Mouse (Mus musculus) hindbrain, embryonic 16.5 days (tissue): ENCODE measurements around the gene Gabpb2. TPM values are rescaled to one million over a fixed set of nuclear protein-coding genes. Genes with fewer than 3 reads are reported as not detected.

Experiments used
- ATAC-seq: fragments of 200-750 bp; cut with Nextera tagmentation; 2 replicates; pipeline ENCODE4 v1.8.0; 2017; ENCODE audit warnings: moderate TSS enrichment, moderate library complexity
- H3K27ac ChIP-seq: fragments of 300-500 bp; sonication (generic); 2 replicates; pipeline ENCODE4 v1.5.1; 2014; ENCODE audit warnings: low read depth, mild to moderate bottlenecking, control low read depth, low read length, moderate library complexity
- H3K27me3 ChIP-seq: fragments of 300-500 bp; sonication (generic); replicated peaks from 2 replicates; pipeline ENCODE4 v1.6.1; 2014; ENCODE audit warnings: low read length; ENCODE audit not compliant: control insufficient read depth, insufficient read depth
- H3K36me3 ChIP-seq: fragments of 300-500 bp; sonication (generic); 2 replicates; pipeline ENCODE4 v1.6.1; 2014; ENCODE audit warnings: mild to moderate bottlenecking, low read length, moderate library complexity, mixed read lengths; ENCODE audit not compliant: control insufficient read depth, insufficient read depth
- H3K4me1 ChIP-seq: fragments of 300-500 bp; sonication (generic); 2 replicates; pipeline ENCODE4 v1.6.1; 2014; ENCODE audit warnings: low read depth, low read length; ENCODE audit not compliant: control insufficient read depth, insufficient read depth
- H3K4me2 ChIP-seq: fragments of 300-500 bp; sonication (generic); 2 replicates; pipeline ENCODE4 v1.6.1; 2014; ENCODE audit warnings: mild to moderate bottlenecking, low read length, control low read depth, moderate library complexity
- H3K4me3 ChIP-seq: fragments of 300-500 bp; sonication (generic); 2 replicates; pipeline ENCODE4 v1.5.1; 2014; ENCODE audit warnings: mild to moderate bottlenecking, low read length, control low read depth, moderate library complexity
- H3K9ac ChIP-seq: fragments of 300-500 bp; sonication (generic); 2 replicates; pipeline ENCODE4 v1.6.1; 2014; ENCODE audit warnings: low read depth, mild to moderate bottlenecking, control low read depth, low read length, moderate library complexity
- H3K9me3 ChIP-seq: fragments of 300-500 bp; sonication (generic); 2 replicates; pipeline ENCODE4 v1.6.1; 2014; ENCODE audit warnings: mild to moderate bottlenecking, low read length, moderate library complexity; ENCODE audit not compliant: control insufficient read depth
- WGBS: fragments of 180-500 bp; shearing (Covaris S2); extraction: QIAGEN DNeasy Blood & Tissue Kit; methylation state at CpG from one replicate; pipeline ENCODE4 v1.1.7; 2014; 5-methylcytosine and 5-hydroxymethylcytosine counted together
- polyA plus RNA-seq: library from polyadenylated mRNA; unstranded; fragments of >200 nt; fragmentation: Nextera tagmentation; extraction: Ambion mirVana; gene quantifications from 2 replicates; pipeline ENCODE4 v1.2.1, GENCODE M21; 2015

Gene Gabpb2
- polyA plus RNA-seq, 1 experiment from 2014 or later, result 2.4 TPM

- no peaks in the 10 kb centered on the region for H3K27me3 ChIP-seq
- no peaks in the 10 kb centered on the region for H3K9me3 ChIP-seq
- H3K27ac ChIP-seq, result peak overlapping the region; percentile 82
- peak overlapping the region; percentile 86 for H3K9ac ChIP-seq
- peak overlapping the region; percentile 77 for H3K4me2 ChIP-seq
- peak overlapping the region; percentile 82 for H3K4me3 ChIP-seq
- H3K36me3 ChIP-seq, result peaks cover 13% of the 10 kb centered on the region
- WGBS, result under 1% methylated on average over 29 of the region's 30 CpGs
- H3K4me1 ChIP-seq, result peaks cover 36% of the 10 kb centered on the region
- ATAC-seq, result peak; percentile 6; the same call in 1 of the 2 replicates
These were observed 56.6 kb downstream of the Gabpb2 start for GRCm38 (mm10) chr3:95161041-95161551.

DNA sequence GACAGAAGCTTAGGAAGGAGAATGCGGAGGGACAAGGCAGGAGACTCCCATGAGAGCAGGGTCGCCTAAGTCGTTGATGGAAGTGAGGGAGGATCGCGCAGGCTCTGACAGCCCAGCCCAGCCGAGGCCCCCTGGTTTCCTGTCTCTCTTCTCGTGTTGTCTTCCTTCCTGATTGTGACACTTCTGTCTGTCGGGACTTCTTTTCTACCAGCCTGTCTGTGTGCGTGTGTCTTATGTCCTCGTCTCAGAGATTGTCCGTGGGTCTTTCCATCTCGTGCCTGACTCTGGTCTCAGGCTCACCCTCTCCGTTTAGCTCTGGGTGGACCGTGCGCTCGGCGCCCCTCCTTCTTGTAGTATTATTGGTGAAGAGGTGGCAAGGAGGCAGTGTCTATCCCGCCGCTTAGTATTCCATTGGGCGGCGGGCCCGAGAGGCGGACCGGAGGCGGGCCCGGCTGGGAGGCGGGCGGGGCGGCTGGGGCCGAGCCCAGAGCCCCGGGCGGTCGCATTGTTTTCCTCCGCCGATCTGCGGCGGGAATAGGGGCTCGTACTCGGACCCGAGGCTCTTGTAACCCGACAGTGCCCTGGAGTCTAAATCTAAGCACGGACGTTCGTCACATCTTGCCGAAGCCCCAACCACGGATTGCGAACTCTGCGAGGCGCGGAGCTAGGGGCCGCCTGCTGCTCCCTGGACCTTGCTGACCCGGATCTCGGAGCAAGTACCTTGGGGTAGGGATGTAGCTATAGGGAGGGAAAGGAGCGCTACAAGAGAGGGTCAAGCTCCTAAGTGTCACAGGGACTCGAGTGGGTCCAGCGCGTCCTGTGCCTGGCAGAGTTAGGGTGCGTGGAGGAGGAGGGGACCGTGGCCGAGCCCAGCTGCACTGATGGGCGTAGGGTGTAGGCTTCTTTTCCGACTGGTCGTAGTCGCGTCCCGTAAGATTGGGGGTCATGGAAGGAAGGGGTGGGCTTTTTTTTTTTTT is 57.4 kb downstream of the Gabpb2 start, which contains the start of gene Sema6c:
Gene Sema6c, plus strand, starts transcription at position 471 of the 977 bp plus-strand sequence.
- Histone ChIP-seq H3K4me1 (peaks cover 36% of the 10 kb centered on the region), H3K9ac (peak within 1 kb of the TSS; percentile 86), H3K4me3 (peak within 1 kb of the TSS; percentile 82), H3K36me3 (peaks cover 10% of the 10 kb centered on the region), H3K9me3 (no peaks in the 10 kb centered on the region), H3K27ac (peak within 1 kb of the TSS; percentile 82), H3K27me3 (no peaks in the 10 kb centered on the region), H3K4me2 (peak within 1 kb of the TSS; percentile 77)
- ATAC-seq, result peak; percentile 97
- WGBS, result under 1% methylated on average over 63 of the region's 66 CpGs

DNA sequence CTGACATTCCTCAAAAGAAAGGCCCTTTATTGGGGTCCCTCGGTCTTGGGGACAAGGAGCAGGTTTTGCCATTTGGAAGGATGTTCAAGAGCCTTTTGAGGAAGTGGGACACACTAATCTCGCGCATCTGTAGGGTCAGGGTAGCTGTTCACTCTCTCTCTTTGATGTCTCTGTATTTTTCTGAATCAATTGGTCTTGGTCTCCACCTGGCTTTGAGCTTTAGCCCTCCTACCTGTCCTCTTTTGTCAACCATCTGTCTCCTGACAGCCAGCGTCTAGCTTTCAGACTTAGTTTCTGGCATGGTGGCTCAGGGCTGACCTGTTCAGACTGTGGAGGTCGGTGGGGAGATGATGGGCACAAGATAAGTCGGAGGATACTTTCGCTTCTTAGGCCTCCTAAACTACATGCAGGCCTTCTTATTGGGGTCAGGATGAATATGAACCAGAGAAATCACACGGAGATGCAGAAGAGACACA is 58.2 kb downstream of the Gabpb2 start:
- WGBS, result 15% methylated on average over 8 of the region's 8 CpGs
- peaks cover 3% of the 10 kb centered on the region for H3K36me3 ChIP-seq
- H3K27me3 ChIP-seq, result no peaks in the 10 kb centered on the region
- H3K4me1 ChIP-seq, result peaks cover 33% of the 10 kb centered on the region
- H3K9me3 ChIP-seq, result no peaks in the 10 kb centered on the region
- peak overlapping the region; percentile 67 for H3K9ac ChIP-seq
- H3K27ac ChIP-seq, result peak overlapping the region; percentile 74
- peak overlapping the region; percentile 82 for H3K4me3 ChIP-seq
- peak overlapping the region; percentile 77 for H3K4me2 ChIP-seq
- no peak for ATAC-seq

- Histone ChIP-seq H3K4me1 (no peaks in the 10 kb centered on the region), H3K27ac (no peak overlapping the region), H3K9me3 (no peaks in the 10 kb centered on the region), H3K4me2 (no peak overlapping the region), H3K4me3 (no peak overlapping the region), H3K36me3 (no peaks in the 10 kb centered on the region), H3K27me3 (no peaks in the 10 kb centered on the region), H3K9ac (no peak overlapping the region)
- no peak for ATAC-seq
- WGBS, result 52% methylated on average over 4 of the region's 4 CpGs
These were observed 63.8 kb downstream of the Gabpb2 start for GRCm38 (mm10) chr3:95153874-95154273.

GRCm38 (mm10) chr3:95147924-95148323 is 69.8 kb downstream of the Gabpb2 start:
- no peak overlapping the region for H3K4me2 ChIP-seq
- no peaks in the 10 kb centered on the region for H3K27me3 ChIP-seq
- 35% methylated on average over 3 of the region's 3 CpGs for WGBS
- no peak overlapping the region for H3K4me3 ChIP-seq
- no peak overlapping the region for H3K27ac ChIP-seq
- H3K36me3 ChIP-seq, result no peaks in the 10 kb centered on the region
- H3K9ac ChIP-seq, result no peak overlapping the region
- no peaks in the 10 kb centered on the region for H3K4me1 ChIP-seq
- no peak for ATAC-seq
- no peaks in the 10 kb centered on the region for H3K9me3 ChIP-seq

GRCm38 (mm10) chr3:95142617-95143011 is 75.1 kb downstream of the Gabpb2 start:
- peak; percentile 69; the same call in 1 of the 2 replicates for ATAC-seq
- 6% methylated on average over 5 of the region's 5 CpGs for WGBS
- Histone ChIP-seq H3K4me1 (no peaks in the 10 kb centered on the region), H3K9ac (no peak overlapping the region), H3K4me3 (no peak overlapping the region), H3K9me3 (no peaks in the 10 kb centered on the region), H3K27me3 (no peaks in the 10 kb centered on the region), H3K36me3 (peaks cover 8% of the 10 kb centered on the region; the same call in 1 of the 2 replicates), H3K27ac (no peak overlapping the region), H3K4me2 (no peak overlapping the region)

- Histone ChIP-seq H3K4me3 (no peak within 1 kb of the TSS), H3K4me1 (no peaks in the 10 kb centered on the region), H3K9ac (no peak within 1 kb of the TSS), H3K27ac (no peak within 1 kb of the TSS), H3K9me3 (no peaks in the 10 kb centered on the region), H3K4me2 (no peak within 1 kb of the TSS), H3K36me3 (peaks cover 8% of the 10 kb centered on the region; the same call in 1 of the 2 replicates), H3K27me3 (no peaks in the 10 kb centered on the region)
- peak; percentile 57; the same call in 1 of the 2 replicates for ATAC-seq
- 87% methylated on average over 10 of the region's 10 CpGs for WGBS
These were observed 75.6 kb downstream of the Gabpb2 start, which contains the start of gene Tnfaip8l2 for GRCm38 (mm10) chr3:95141952-95142616. Tnfaip8l2 (minus strand) TSS chr3:95142360.

DNA sequence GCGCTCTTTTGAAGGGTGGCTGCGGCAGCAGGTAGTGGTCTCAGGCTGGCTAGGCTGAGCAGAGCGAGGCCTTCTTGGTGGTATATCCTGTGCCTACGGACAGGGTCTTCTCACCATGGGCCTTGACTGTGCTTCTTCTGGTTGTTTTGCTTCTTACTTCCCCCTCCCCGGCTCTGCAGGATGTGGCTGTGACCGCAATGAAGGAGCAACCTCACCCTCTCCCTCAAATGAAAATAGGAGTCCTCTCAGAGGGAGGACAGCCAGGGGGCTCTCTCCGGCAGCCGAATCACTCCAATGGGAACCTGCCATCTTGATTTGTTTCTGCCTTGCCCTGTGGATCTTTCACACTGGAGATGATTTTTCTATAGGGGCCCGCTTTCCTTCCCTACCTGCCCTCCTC is 76.2 kb downstream of the Gabpb2 start:
- H3K4me3 ChIP-seq, result no peak overlapping the region
- no peaks in the 10 kb centered on the region for H3K27me3 ChIP-seq
- H3K9me3 ChIP-seq, result no peaks in the 10 kb centered on the region
- no peak overlapping the region for H3K9ac ChIP-seq
- no peak for ATAC-seq
- H3K27ac ChIP-seq, result no peak overlapping the region
- H3K36me3 ChIP-seq, result peaks cover 8% of the 10 kb centered on the region; the same call in 1 of the 2 replicates
- 94% methylated on average over 9 of the region's 9 CpGs for WGBS
- H3K4me2 ChIP-seq, result no peak overlapping the region
- no peaks in the 10 kb centered on the region for H3K4me1 ChIP-seq
